Mouse (Mus musculus): ENCODE results near the gene Akap13. TPM values are rescaled to one million over a fixed set of nuclear protein-coding genes. Genes with fewer than 3 reads are reported as not detected.

Gene Akap13
- total RNA-seq (2021): 10 to 100 TPM; 64.1 to 72.0 TPM
- 16.8 and 20.0 TPM in 2 replicates for polyA plus RNA-seq (2012; rRNA removed)
- long read RNA-seq, partial matches to known transcripts: 7 of 10 reads
- long read RNA-seq, other reads (novel, unspliced or antisense): 3 of 10 reads

DNA sequence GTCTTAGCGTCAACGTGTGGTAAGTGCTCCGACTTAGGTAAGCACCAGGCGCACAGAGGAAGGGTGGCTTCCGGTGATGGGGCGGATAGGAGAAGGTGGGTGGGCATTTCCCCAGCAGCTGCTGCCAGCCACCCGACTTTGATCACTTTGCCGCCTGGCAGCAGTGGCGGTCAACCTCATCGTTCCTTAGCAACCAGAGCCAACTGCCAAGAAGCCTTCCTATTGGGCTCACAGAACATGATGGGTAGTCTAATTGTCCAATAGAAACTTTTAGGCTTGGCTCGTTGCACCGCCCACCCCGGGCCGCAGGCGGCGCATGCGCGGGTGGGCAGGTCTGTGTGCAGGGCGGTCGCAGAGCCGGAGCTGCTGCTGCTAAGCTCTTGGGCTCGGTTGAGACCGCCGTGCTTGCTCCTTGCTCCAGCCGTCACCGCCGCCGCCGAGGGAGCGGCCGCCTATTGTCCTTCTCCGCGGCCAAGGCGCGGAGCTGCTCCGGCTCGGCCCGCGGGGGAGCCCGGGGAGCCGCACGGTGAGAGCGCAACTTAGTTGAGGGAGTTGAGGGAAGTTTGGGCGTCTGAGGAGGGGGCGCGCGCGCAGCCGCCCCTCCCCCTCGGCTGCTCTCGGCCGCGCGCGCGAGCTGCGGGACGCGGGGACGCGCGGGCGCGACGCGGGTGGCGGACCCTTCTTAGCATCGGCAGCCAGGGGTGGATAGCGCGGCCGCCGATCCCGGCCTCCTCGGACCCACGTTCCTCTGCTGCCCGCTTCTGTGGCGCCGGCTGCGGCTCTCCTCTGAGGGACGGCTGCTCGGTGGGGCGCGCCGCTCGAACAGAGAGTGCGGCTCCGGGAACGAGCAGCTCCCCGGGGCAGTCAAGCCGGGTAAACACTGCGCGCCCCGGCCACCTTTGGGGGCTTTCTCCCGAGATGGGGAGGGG is at the start of gene Akap13:
Gene Akap13 (plus strand): TSS at position 312 of the 929 bp plus-strand sequence.
- Histone ChIP-seq H3K79me2 (replicated peaks; ENCODE audit: control insufficient read depth, insufficient read depth, low read length) (peaks cover 1% of the 10 kb centered on the region; the same call in 1 of the 2 replicates), H3K4me1 (ENCODE audit: control insufficient read depth, insufficient read depth, low read length) (peaks cover 2% of the 10 kb centered on the region; the same call in 1 of the 2 replicates), H3K4me3 (peak within 1 kb of the TSS; percentile 71), H3K27ac (peak within 1 kb of the TSS; percentile 92), H3K27me3 (ENCODE audit: control insufficient read depth, insufficient read depth, low read length) (no peaks in the 10 kb centered on the region), H3K9ac (ENCODE audit: low read depth, low read length) (peak within 1 kb of the TSS; percentile 95), H3K36me3 (ENCODE audit: control insufficient read depth, insufficient read depth, low read length) (peaks cover 13% of the 10 kb centered on the region)
- WGBS: under 1% methylated on average over 81 of the region's 94 CpGs
- TF ChIP-seq EP300 (IDR thresholded peaks at IDR 0.05; ENCODE audit: insufficient read depth, low read depth, low read length) (no peak), POLR2A (IDR thresholded peaks at IDR 0.05; ENCODE audit: insufficient read depth, low read depth, low read length) (peak; percentile 87), CTCF (IDR thresholded peaks at IDR 0.05) (peak; percentile 71)
- peak; percentile 98 to 99 for DNase-seq
- intact Hi-C loops (cut with DNase I): loop anchor here (2.0 to 5.0 kb wide), 2 partner anchors 52 to 103 kb away; no protein-coding TSS in a partner anchor

DNA sequence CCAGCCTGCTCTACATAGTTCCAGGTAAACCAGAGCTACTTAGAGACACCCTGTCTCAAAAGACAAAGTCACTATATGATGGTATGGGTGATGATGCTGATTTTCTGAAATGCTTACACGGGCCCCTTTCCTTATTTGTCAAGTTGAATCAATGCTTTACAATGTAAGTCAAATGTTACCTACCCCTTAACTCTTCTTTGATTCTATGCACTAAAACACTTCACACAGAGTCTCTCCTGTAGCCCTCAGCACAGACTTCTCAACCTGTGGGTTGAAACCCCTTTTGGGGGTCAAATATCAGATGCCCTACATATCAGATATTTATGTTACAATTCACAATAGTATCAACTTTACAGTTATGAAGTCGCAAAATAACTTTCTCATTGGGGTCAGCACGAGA is 44.7 kb upstream of the Akap13 start:
- intact Hi-C loops (cut with DNase I): no loop called here
- Histone ChIP-seq H3K27ac (no peak overlapping the region), H3K79me2 (replicated peaks; ENCODE audit: control insufficient read depth, insufficient read depth, low read length) (no peaks in the 10 kb centered on the region), H3K27me3 (ENCODE audit: control insufficient read depth, insufficient read depth, low read length) (no peaks in the 10 kb centered on the region), H3K9ac (ENCODE audit: low read depth, low read length) (no peak overlapping the region), H3K4me1 (ENCODE audit: control insufficient read depth, insufficient read depth, low read length) (peaks cover 2% of the 10 kb centered on the region), H3K4me3 (no peak overlapping the region), H3K36me3 (ENCODE audit: control insufficient read depth, insufficient read depth, low read length) (no peaks in the 10 kb centered on the region)
- 92% methylated on average over 3 of the region's 3 CpGs for WGBS
- TF ChIP-seq EP300 (IDR thresholded peaks at IDR 0.05; ENCODE audit: insufficient read depth, low read depth, low read length) (no peak), POLR2A (IDR thresholded peaks at IDR 0.05; ENCODE audit: insufficient read depth, low read depth, low read length) (no peak), CTCF (IDR thresholded peaks at IDR 0.05) (no peak)
- DNase-seq: no peak

DNA sequence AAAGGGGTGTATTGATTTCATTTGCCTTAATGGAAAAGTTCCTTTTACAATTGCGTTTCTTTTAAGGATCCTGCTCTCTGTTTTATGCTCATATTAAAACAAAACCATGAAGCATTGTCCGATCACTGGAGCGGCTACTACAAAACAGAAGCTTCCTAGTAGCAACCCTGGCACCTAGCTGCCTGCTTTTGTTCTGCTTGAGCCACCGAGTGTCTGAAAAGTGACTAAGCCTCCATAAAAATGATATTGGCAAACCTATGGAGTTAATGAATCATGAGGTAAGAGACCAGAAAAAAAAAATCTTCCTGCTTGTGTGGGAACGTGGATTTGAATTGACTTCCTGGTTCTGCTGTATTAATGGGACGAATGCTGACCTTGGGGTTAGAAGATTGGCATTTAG is 44.1 kb upstream of the Akap13 start:
- no peak for DNase-seq
- no peak overlapping the region for H3K9ac ChIP-seq (ENCODE audit: low read depth, low read length)
- 66% methylated on average over 6 of the region's 6 CpGs for WGBS
- H3K4me1 ChIP-seq (ENCODE audit: control insufficient read depth, insufficient read depth, low read length): peaks cover 6% of the 10 kb centered on the region
- H3K36me3 ChIP-seq (ENCODE audit: control insufficient read depth, insufficient read depth, low read length): no peaks in the 10 kb centered on the region; the same call in 1 of the 2 replicates
- H3K27ac ChIP-seq: no peak overlapping the region
- H3K79me2 ChIP-seq (replicated peaks; ENCODE audit: control insufficient read depth, insufficient read depth, low read length): no peaks in the 10 kb centered on the region
- intact Hi-C loops (cut with DNase I): no loop called here
- H3K4me3 ChIP-seq: no peak overlapping the region
- TF ChIP-seq EP300 (IDR thresholded peaks at IDR 0.05; ENCODE audit: insufficient read depth, low read depth, low read length) (no peak), POLR2A (IDR thresholded peaks at IDR 0.05; ENCODE audit: insufficient read depth, low read depth, low read length) (no peak), CTCF (IDR thresholded peaks at IDR 0.05) (no peak)
- no peaks in the 10 kb centered on the region for H3K27me3 ChIP-seq (ENCODE audit: control insufficient read depth, insufficient read depth, low read length)

DNA sequence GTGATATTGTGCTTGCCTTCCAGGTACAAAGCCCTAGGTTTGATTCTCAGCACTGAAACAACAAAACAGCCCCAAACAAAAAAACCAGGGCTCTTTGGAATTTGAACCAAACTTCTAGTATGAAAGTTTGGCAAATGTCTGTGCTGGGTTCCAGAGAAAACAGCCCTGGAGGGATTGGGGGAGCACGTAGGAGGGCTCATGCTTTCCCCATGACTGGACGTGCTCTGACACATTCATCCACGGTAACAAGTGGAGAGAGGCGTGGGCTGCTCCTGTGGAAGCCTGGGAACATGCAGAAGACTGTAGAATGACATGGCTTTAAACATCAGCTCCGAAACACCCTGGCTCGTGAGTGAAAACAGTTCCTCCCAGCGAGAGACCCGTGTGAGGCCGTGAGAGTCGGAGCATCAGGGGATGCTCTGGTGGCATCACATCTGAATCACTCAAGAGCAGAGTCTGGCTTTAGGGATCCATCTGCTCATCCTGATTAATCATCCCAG is 43.3 kb upstream of the Akap13 start:
- intact Hi-C loops (cut with DNase I): no loop called here
- WGBS: 72% methylated on average over 10 of the region's 10 CpGs
- no peak overlapping the region for H3K4me3 ChIP-seq
- no peak overlapping the region for H3K9ac ChIP-seq (ENCODE audit: low read depth, low read length)
- no peaks in the 10 kb centered on the region for H3K27me3 ChIP-seq (ENCODE audit: control insufficient read depth, insufficient read depth, low read length)
- no peaks in the 10 kb centered on the region; the same call in 1 of the 2 replicates for H3K36me3 ChIP-seq (ENCODE audit: control insufficient read depth, insufficient read depth, low read length)
- no peaks in the 10 kb centered on the region for H3K79me2 ChIP-seq (replicated peaks; ENCODE audit: control insufficient read depth, insufficient read depth, low read length)
- no peak overlapping the region for H3K27ac ChIP-seq
- peaks cover 6% of the 10 kb centered on the region for H3K4me1 ChIP-seq (ENCODE audit: control insufficient read depth, insufficient read depth, low read length)
- no peak for DNase-seq
- no peak for TF ChIP-seq POLR2A (IDR thresholded peaks at IDR 0.05; ENCODE audit: insufficient read depth, low read depth, low read length)
- no peak for TF ChIP-seq CTCF (IDR thresholded peaks at IDR 0.05)
- TF ChIP-seq EP300 (IDR thresholded peaks at IDR 0.05; ENCODE audit: insufficient read depth, low read depth, low read length): no peak

DNA sequence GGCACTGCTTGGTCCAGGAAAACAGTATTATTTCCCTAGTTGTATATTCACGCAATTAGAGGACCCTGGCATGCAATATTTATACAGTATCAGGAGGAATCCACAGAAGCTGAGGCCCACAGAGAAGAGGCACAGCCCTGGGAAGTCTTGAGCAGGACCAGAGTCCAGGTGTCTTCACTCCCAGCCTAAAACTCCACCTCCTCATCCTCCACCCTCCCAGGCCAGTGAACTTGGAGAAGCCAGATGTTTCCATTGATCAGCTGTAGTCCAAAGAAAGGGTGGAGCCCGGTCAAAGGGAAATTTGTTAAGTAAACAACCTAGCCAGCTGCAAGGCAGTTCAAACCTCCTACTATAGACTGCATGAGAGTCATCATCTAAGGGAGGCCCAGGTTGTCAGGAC is 42.8 kb upstream of the Akap13 start:
- Histone ChIP-seq H3K4me1 (ENCODE audit: control insufficient read depth, insufficient read depth, low read length) (peaks cover 6% of the 10 kb centered on the region), H3K4me3 (no peak overlapping the region), H3K27me3 (ENCODE audit: control insufficient read depth, insufficient read depth, low read length) (no peaks in the 10 kb centered on the region), H3K9ac (ENCODE audit: low read depth, low read length) (no peak overlapping the region), H3K27ac (no peak overlapping the region), H3K79me2 (replicated peaks; ENCODE audit: control insufficient read depth, insufficient read depth, low read length) (no peaks in the 10 kb centered on the region), H3K36me3 (ENCODE audit: control insufficient read depth, insufficient read depth, low read length) (no peaks in the 10 kb centered on the region; the same call in 1 of the 2 replicates)
- DNase-seq: peak in 1 of 2 experiments; percentile 23
- intact Hi-C loops (cut with DNase I): no loop called here
- no peak for TF ChIP-seq POLR2A (IDR thresholded peaks at IDR 0.05; ENCODE audit: insufficient read depth, low read depth, low read length)
- TF ChIP-seq EP300 (IDR thresholded peaks at IDR 0.05; ENCODE audit: insufficient read depth, low read depth, low read length): no peak
- TF ChIP-seq CTCF (IDR thresholded peaks at IDR 0.05): no peak
- WGBS: 65% methylated on average over 2 of the region's 2 CpGs

All from heart, adult 2 months (tissue).